Mouse (Mus musculus) CH12.LX (cell line): ENCODE results near the gene Ptpn14.

ENCODE experiments used
- CTCF ChIP-seq, 2 experiments: IDR thresholded peaks in 1 of 2; conservative IDR thresholded peaks in 1 of 2; 2 replicates each; pipeline ENCODE4 v1.5.1; 2011 to 2012; ENCODE audit warnings: low read depth in 2 of 2, low read length in 2 of 2, improper control_type of control experiment in 1 of 2, inconsistent platforms in 1 of 2, mild to moderate bottlenecking in 1 of 2, moderate library complexity in 1 of 2
- ELF1 ChIP-seq: IDR thresholded peaks from 2 replicates; pipeline ENCODE4 v1.6.1; 2014; ENCODE audit warnings: low read depth, mild to moderate bottlenecking, inconsistent platforms, low read length, improper control_type of control experiment
- EP300 ChIP-seq: IDR thresholded peaks from 2 replicates; pipeline ENCODE4 v1.6.1; 2011; ENCODE audit warnings: low read length, improper control_type of control experiment
- JUND ChIP-seq: conservative IDR thresholded peaks from 2 replicates; pipeline ENCODE4 v1.6.1; 2011; ENCODE audit warnings: low read depth, low read length, improper control_type of control experiment
- MAX ChIP-seq: IDR thresholded peaks from 2 replicates; pipeline ENCODE4 v1.6.1; 2011; ENCODE audit warnings: low read length, improper control_type of control experiment
- MAZ ChIP-seq: IDR thresholded peaks from 2 replicates; pipeline ENCODE4 v1.6.1; 2012; ENCODE audit warnings: low read depth, mild to moderate bottlenecking, inconsistent platforms, low read length, improper control_type of control experiment, moderate library complexity
- NELFE ChIP-seq: IDR thresholded peaks from 2 replicates; pipeline ENCODE4 v1.6.1; 2011; ENCODE audit warnings: low read depth, low read length, improper control_type of control experiment
- POLR2A ChIP-seq: IDR thresholded peaks from 2 replicates; pipeline ENCODE4 v1.6.1; 2011; ENCODE audit warnings: low read depth, mild to moderate bottlenecking, improper control_type of control experiment, low read length
- USF1 ChIP-seq: IDR thresholded peaks from 2 replicates; pipeline ENCODE4 v1.6.1; 2014; ENCODE audit warnings: low read depth, mild to moderate bottlenecking, inconsistent platforms, low read length, improper control_type of control experiment

DNA sequence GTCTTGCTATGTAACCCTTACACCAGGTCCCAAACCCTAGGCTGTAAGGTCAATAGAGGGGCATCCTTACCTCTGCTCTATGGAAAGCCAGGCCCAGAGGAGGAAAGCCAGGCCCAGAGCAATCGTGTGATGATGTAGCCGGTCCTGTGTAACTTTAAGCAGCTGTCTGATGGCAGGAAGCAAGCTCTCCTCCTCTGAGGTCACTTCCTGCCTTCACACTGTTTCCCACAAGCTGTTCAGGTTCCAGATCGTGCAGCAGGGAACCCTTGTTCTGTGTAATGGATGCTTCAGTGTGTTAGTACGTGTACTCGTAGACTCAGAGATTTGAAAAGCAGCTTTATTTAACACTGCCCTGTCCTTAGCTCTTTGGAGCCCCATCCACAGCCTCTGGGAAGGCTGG is 139.0 kb downstream of the Ptpn14 start:
- TF ChIP-seq NELFE = no peak
- TF ChIP-seq CTCF (conservative IDR thresholded peaks at IDR 0.05 in 1 of 2, IDR thresholded peaks at IDR 0.05 in 1 of 2; ENCODE audit: low read depth in 2 of 2, low read length in 2 of 2) = no peak
- no peak for TF ChIP-seq ELF1
- no peak for TF ChIP-seq EP300
- 0 out of 2 replicates have a peak, but pooled peaks have one; percentile 24 for TF ChIP-seq POLR2A
- TF ChIP-seq MAX = no peak
- TF ChIP-seq MAZ = no peak
- TF ChIP-seq USF1 = no peak
- no peak for TF ChIP-seq JUND
